Mouse (Mus musculus) CH12.LX (cell line): ENCODE results near the gene 6030408B16Rik.

Experiments used
- CTCF ChIP-seq, 2 experiments: IDR thresholded peaks in 1 of 2; conservative IDR thresholded peaks in 1 of 2; 2 replicates each; pipeline ENCODE4 v1.5.1; 2011 to 2012; ENCODE audit warnings: low read depth in 2 of 2, low read length in 2 of 2, improper control_type of control experiment in 1 of 2, inconsistent platforms in 1 of 2, mild to moderate bottlenecking in 1 of 2, moderate library complexity in 1 of 2
- EP300 ChIP-seq: IDR thresholded peaks from 2 replicates; pipeline ENCODE4 v1.6.1; 2011; ENCODE audit warnings: low read length, improper control_type of control experiment
- HCFC1 ChIP-seq: IDR thresholded peaks from 2 replicates; pipeline ENCODE4 v1.6.1; 2012; ENCODE audit warnings: low read depth, mild to moderate bottlenecking, inconsistent platforms, low read length, improper control_type of control experiment
- JUN ChIP-seq: IDR thresholded peaks from 2 replicates; pipeline ENCODE4 v1.6.1; 2011; ENCODE audit warnings: low read depth, mild to moderate bottlenecking, low read length, improper control_type of control experiment, moderate library complexity; ENCODE audit not compliant: insufficient read depth
- POLR2A ChIP-seq: IDR thresholded peaks from 2 replicates; pipeline ENCODE4 v1.6.1; 2011; ENCODE audit warnings: low read depth, mild to moderate bottlenecking, improper control_type of control experiment, low read length
- ZC3H11A ChIP-seq: IDR thresholded peaks from 2 replicates; pipeline ENCODE4 v1.6.1; 2012; ENCODE audit warnings: low read depth, mild to moderate bottlenecking, inconsistent platforms, low read length, improper control_type of control experiment
- ZMIZ1 ChIP-seq: IDR thresholded peaks from 2 replicates; pipeline ENCODE4 v1.6.1; 2012; ENCODE audit warnings: low read depth, mild to moderate bottlenecking, inconsistent platforms, low read length, improper control_type of control experiment

DNA sequence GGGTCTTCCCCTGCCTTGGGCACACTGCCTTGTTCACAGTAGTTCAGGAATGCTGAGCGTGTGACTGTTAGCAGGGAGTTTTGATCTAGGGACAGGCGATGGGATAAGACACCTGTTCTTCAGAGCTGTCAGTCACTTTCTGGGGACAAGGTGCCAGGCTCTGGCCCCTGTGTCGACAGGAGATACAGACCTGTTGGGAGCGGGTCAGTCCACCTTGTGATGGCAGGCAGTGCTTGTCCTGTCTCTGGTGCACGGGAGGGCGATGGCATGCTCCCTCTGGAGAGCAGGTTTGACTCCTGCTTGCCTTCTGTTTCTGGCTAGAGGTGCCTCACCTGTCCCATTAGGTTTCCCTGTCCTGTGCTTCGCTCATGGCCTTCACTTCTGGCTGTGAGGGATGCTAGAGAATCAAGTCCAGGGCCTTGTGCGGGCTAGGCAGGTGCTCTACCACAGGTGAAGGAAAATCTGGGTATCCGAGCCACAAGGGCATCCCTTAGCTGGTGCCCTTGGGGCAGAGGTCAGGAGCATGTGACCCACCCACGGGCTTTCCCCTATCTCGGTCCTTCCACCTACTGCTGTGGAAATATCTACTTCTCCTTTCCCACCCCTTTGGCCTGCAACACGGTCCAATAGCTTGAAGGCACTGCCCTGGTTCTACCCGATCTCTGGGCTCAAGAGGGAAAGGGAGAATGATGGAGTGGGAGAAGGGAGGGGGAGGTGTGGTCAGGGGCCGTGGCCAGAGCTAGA is 36.4 kb upstream of the 6030408B16Rik start:
- TF ChIP-seq CTCF (conservative IDR thresholded peaks at IDR 0.05 in 1 of 2, IDR thresholded peaks at IDR 0.05 in 1 of 2; ENCODE audit: low read depth in 2 of 2, low read length in 2 of 2) (no peak), HCFC1 (no peak), POLR2A (no peak), ZC3H11A (no peak), ZMIZ1 (no peak), EP300 (peak; percentile 66), JUN (no peak)
